Mouse (Mus musculus) retina, postnatal 1 day (tissue): ENCODE measurements around the gene Ttll10.

Experiments
- DNase-seq: peaks from one replicate; pipeline ENCODE4 v3.0.0-alpha.2; 2012

The Ttll10 gene

GRCm38 (mm10) chr4:156059261-156059660 lies at the start of gene Ttll10:
Gene Ttll10, minus strand, starts transcription at chr4:156059414.
- DNase-seq: no peak

- no peak for DNase-seq
Measured at GRCm38 (mm10) chr4:156103342-156103741, 44.1 kb upstream of the Ttll10 start.

GRCm38 (mm10) chr4:156101481-156101903 lies 42.3 kb upstream of the Ttll10 start:
- DNase-seq: no peak

- no peak for DNase-seq
Measured at GRCm38 (mm10) chr4:156100501-156100900, 41.3 kb upstream of the Ttll10 start.

- no peak for DNase-seq
Measured at GRCm38 (mm10) chr4:156099427-156099826, 40.2 kb upstream of the Ttll10 start.

- no peak for DNase-seq
Measured at GRCm38 (mm10) chr4:156097770-156098366, 38.7 kb upstream of the Ttll10 start.

GRCm38 (mm10) chr4:156096191-156096590 lies 37.0 kb upstream of the Ttll10 start:
- no peak for DNase-seq

GRCm38 (mm10) chr4:156093758-156094157 lies 34.5 kb upstream of the Ttll10 start:
- DNase-seq: no peak

- no peak for DNase-seq
Measured at GRCm38 (mm10) chr4:156092765-156093164, 33.6 kb upstream of the Ttll10 start.

- no peak for DNase-seq
Measured at GRCm38 (mm10) chr4:156091236-156091635, 32.0 kb upstream of the Ttll10 start.

GRCm38 (mm10) chr4:156087398-156088087 lies 28.3 kb upstream of the Ttll10 start:
- no peak for DNase-seq

- DNase-seq: no peak
Measured at GRCm38 (mm10) chr4:156085256-156085655, 26.0 kb upstream of the Ttll10 start.

- DNase-seq: no peak
Measured at GRCm38 (mm10) chr4:156084096-156084879, 25.1 kb upstream of the Ttll10 start.

- peak; percentile 20 for DNase-seq
Measured at GRCm38 (mm10) chr4:156083348-156083747, 24.1 kb upstream of the Ttll10 start.

- DNase-seq: no peak
Measured at GRCm38 (mm10) chr4:156082621-156083234, 23.5 kb upstream of the Ttll10 start.

GRCm38 (mm10) chr4:156077499-156078301 lies 18.5 kb upstream of the Ttll10 start:
- DNase-seq: peak; percentile 59

- DNase-seq: peak; percentile 22
Measured at GRCm38 (mm10) chr4:156076911-156077382, 17.7 kb upstream of the Ttll10 start.

- peak; percentile 14 for DNase-seq
Measured at GRCm38 (mm10) chr4:156070716-156071115, 11.5 kb upstream of the Ttll10 start.

GRCm38 (mm10) chr4:156070276-156070675 lies 11.1 kb upstream of the Ttll10 start:
- DNase-seq: no peak

- DNase-seq: peak; percentile 8
Measured at GRCm38 (mm10) chr4:156069701-156070100, 10.5 kb upstream of the Ttll10 start.

GRCm38 (mm10) chr4:156067256-156067949 lies 8.2 kb upstream of the Ttll10 start:
- no peak for DNase-seq
